Mouse (Mus musculus): ENCODE data around the gene Gm10295.
A peak's percentile ranks its signal among the peaks of the same experiment; 100 is the strongest.

Gene Gm10295

DNA sequence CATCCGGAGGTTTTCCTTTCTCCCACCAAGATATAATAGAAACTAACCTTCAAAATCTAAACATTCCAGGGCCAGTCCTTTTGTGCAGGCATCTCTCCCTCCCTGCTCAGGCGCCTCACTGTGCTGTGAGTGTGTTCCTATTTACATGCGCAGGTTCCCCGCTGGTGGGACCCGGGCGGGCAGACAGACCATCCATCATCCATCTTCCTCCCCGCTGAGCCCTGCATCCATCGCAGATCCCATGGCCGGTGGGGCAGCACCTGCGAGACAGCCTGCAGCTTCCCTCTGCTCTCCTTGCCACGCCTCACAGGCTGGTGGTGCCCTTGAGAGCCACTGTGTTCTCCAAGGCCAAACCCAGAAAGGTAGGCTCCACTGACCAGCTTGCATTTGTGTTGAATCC is at the start of gene Gm10295:
TSS of gene Gm10295 (minus strand) at position 122 of the 400 bp plus-strand sequence.
- no peak for DNase-seq

DNA sequence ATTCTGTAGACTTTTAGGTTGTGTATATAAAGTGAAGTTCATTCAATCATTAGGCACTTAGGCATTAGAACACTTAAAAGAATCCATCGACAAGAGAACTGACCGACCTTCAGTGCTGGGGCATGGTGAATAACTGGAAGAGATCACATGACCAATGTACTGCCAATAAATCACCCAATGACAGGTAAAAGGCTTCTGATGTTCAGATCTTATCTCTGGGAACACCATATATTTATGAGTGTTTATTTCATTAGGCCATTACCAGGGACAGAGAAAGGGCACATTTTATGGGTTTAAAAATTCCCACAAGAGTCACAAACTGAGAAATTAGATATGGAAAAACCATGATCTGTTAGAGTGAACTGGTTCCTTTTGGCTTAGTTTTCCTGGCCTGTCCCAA is 49.7 kb upstream of the Gm10295 start:
- DNase-seq, result no peak

DNA sequence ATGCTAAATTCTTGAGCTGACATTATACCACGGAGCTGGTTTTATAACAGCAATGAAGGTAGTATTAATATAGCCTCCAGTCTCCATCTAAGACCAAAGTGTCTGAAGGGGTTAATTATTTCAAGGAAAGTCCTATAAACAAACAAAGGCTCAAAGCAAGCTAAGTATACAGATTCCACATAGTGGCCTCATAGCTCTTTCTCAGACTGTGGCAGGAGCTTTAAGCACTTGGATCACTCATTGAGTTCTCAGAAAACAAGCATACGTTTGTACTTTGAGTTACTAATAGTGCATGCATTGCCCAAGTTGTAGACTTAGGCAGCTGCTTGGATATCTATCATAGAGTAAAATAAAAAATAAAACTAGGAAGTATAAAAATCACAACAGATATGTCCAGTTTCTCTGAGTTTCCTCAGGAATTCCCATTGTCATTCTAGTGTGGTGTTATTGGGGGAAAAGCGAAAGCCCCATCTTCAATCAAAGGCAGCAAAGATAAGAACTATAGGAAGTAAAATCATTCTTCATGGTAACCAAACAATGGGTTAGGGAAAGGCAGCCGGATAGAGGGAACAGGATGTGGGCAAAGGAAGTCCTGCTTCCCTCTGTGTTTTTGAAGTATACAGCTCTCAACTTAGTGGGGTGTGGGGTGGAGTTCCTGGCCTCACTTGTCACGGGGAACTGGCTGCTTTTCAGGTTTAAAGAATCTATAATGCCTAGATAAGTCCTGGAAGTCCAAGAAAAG is 48.8 kb upstream of the Gm10295 start:
- no peak for DNase-seq

DNA sequence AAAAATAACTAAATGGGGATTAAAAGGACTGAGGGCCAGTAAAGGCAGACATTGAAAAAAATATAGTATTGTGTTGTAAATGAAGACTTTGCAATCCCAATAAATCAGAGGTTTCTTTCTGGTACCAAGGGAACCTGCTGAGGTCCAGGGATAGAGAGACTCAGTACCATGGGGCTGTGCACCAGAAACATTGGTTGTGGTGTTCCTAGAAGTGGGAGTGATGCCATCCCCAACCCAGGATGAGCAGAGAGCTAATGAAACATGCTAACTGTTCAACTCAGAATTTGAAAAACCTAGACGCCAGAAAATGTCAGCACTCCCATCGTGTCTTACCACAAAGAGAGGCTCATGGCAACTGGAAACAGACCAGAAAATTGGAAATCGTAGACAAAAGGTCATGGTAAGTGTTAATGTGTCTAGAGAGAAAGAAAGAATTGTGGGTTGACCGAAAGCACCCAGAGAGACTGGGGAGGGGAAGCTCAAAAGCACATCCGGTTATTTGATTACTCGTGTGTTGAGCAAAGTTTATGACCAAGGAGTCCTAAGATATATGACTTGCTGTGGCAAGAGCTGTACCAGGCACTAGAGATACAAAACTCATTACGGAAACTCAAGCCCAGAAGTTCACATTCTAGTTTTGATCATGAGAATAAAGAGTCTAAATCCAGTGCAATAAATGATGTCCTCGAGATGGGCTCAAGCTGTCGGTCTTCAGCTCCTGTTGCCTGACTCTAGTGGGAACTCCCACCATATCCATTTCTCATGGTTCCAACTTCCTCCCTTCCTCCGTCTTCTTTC is 47.9 kb upstream of the Gm10295 start:
- no peak for DNase-seq

DNA sequence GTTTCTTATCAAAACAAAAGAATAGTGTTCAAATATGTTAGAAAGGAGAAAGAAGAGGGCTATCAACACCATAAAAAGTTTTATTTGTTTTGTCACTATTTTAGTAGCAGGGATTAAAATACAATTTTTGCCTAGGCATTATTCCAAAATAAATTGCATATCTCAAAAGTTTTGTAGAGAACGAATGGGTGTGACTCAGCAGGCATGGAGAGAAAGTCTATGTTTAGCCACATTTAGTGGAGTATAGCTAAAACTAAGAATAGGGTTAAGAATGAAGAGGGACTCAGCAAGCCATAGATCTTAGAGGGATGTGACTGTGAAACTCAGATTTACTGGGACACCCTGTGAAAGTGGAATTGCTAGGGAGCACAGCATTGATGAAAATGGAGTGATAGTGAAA is 47.1 kb upstream of the Gm10295 start:
- no peak for DNase-seq

DNA sequence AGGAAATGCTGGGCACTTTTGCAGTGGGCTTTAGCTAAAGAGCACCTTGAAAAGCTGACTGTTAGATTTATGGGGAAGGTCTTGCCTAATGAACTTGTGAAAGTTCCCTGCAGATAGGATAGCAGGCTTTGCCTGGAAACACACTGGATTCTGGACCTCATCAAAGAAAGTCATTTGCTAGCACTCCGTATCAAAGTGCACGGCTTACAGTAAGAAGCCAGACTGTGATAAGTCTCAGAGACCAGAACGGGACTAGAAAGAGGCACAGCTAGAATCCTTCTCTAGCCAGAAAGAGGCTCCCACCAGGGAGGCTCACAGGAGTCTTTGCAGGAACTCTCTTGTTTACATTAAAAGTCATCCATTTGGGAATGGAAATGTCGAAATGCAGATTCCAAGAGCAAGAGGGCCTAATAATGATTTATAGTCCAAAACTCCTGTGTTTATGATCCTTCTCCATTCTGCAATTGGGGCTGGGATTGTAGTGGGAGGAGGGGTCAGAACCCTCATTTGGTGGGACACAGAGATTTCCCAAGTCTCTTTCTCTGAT is 41.6 kb upstream of the Gm10295 start:
- DNase-seq, result no peak

DNA sequence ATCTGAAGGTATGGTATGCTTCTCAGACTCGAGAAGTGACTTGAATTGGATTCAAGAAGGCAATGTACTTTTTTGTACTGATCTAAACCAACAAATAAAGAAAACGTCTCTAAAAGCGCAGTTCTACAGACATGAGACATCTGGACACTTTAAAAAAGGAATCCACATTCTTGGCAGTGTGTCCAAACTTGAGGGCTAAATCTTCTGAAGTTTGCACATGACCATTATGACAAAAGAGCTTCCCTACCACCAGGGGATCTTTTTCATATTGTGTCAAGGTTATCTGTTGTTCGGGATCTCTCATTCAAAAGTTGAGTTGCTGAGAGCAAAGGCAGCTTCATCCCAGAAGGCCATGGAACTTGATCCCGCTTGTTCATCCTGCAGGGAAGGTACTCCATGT is 40.0 kb upstream of the Gm10295 start:
- DNase-seq, result no peak

DNA sequence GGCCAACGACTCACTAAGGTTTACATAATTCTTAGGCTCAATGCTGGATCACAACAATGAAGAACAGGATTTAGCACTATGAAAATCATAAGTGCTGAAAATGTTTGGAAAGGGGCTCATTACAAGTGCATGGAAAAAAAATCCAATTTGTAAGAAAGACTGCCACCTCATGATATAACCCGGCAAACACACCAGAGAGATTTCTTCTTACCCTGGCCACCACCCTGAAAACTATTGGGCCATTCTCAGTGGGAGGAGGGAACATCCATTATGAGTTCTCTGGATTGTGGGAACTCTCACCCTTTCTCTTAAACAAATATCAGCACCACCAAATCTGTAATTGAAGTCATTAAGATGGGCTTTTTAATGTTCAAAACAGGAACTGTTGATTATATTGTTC is 39.0 kb upstream of the Gm10295 start:
- DNase-seq, result no peak

DNA sequence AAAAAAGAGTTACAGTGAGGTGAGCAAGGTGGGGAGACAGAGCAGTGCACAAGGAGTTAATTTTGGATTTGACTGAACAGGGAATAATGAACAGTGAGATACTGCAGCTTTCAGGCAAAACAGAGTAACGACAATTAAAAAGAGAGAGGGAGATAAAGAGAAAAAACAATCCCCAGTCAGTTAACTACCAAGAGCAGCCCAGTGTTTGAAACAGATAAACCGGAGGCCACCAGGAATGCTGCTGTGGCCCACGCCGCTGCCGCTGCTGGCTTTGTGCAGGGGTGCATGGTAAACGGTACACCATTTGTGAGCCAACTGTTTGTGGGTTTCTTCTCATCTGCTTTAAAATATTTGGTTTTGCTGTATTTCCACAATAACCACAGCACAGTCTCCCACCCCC is 34.8 kb upstream of the Gm10295 start:
- no peak for DNase-seq

DNA sequence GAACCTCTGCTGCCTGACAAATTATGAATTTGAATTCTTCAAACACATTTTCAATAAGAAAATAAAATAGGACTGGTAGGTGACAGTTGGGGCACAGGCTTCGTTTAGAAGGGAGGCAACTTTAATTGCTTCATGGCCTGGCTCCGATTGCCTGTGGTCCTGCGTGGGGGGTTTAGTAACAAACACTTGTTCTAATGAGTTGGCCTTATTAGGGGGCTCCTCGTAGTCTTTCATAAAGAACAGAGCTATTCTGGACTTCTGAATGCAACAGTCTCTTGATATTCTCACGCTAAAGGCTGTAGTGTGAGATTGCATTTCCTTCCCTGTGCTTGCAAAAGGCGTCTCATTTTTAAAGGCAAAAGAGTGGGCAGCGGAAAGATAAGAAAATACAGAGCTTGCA is 33.6 kb upstream of the Gm10295 start:
- DNase-seq, result no peak

DNA sequence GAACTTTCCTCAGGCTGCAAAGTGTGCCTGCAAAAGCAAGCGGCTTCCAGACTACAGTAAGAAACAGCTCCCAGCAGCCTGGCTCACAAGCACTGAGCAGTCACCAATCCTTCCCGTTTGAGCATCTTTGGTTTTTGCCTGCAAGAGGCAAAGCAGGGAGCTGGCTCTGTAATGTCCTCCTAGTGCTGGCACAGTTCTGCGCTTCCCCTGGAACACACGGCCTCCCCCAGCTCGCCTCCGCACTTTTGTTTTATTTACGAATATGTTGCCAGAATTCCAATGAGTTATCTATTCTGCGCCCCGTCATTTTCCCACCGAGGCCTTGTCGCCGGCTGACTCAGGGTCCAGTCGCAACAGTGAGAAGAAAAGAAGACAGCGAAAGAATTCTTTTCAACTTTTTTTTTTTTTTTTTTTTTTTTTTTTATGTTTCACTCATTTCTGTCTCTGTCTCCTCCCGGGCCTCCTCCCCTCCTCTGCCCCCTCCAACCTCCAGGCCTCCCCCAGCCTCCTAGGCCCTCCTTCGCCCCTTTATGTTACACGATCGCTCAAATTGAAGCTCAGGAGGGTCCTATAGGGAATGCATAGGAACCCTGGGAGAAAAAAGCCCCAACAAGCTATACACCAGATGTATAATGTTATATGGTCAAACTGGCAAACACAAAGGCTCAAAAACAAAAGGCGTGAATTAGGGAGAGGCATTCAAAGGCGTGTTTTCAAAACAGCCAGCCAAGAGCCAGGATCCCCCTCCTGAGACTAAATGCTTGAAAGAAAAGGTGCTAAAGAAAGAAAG is 32.3 kb upstream of the Gm10295 start:
- peak in 1 of 2 experiments; percentile 1 for DNase-seq

DNA sequence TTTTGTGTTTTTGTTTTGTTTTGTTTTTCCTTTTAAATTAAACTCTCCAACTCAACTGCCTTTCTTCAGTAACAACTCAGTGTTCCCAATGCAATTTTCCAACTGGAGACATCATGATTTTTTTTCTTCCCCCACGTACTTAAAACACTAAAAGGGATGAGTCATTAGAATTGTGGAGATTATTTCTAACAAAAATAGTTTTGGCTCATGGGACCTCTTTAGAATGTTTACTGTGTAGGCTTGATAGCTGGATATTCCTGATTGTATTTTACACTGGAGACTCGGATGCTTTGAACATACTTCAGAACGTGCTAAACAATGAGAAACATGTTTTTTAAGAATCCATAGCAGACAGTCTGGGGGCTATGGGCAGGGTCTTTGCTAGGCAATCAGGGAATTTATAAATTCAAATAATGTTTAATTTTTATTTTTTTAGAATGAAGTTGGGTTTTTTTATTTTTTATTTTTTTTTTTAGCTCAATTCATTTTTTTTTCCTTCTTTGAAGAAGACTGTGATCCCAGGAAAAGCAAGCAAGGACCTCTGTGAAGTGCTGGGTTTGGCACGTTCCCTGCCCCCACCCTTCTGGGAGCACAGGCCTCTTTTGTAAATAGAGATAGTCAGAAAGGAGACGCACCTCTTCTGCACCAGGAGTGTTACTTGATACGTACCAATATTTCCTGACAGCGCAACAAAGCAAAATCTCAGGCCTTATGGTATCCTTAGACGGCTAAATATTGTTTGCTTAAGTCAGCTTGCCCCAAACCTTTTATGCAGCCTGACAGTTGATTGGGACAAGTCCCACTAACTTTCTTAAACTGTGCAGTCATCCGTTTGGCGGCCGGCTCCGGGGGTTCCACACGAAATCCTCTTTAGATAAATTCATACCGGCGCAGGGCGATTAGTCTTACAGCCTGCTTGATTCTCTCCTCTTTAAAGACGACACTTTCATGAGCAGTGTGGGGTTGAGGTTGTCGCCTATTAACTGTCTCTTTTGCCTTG is 28.8 kb upstream of the Gm10295 start:
- no peak for DNase-seq

DNA sequence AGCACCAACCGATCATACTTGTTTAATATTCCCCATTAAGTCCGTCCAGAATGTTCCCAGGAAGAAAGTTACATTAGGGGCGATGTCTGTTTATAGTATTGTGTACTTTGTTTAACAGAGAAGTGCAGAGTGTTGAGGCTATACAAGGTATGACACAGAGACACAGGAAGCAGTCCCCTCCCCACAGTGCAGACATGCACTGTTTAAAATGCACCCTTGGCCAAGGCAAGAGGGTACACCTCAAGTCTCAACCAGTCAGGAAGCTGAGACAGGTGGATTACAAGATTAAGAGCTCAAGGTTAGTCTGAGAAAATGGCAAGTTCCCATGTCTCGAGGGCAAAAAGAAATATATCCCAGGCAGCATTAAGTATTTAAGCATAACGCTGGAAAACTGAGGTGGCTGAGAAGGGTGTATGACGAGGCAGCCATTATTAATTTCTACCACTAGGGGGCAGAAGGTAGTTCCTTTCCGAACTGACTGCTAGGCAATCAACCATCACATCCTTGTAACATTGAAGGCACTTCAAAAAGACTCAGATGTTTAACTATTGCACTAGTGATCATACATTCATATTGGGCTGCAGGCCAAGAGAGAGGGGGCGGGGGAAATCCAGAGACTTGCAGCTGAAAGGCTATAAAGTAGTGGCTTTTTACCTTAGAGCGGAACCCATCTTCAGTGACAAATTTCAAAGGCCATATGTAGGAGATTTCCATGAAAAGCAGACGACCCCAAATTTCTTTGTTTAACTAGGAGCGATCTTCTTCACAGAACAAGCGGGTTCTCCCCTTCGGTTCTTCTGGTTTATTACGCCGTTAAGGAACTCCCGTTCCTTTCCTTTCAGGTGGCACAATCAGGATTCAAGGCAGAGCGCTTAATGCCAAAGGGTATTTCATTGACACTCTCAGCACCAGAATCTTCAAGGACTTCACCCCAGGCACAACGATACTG is 27.8 kb upstream of the Gm10295 start:
- peak; percentile 16 to 30 for DNase-seq

DNA sequence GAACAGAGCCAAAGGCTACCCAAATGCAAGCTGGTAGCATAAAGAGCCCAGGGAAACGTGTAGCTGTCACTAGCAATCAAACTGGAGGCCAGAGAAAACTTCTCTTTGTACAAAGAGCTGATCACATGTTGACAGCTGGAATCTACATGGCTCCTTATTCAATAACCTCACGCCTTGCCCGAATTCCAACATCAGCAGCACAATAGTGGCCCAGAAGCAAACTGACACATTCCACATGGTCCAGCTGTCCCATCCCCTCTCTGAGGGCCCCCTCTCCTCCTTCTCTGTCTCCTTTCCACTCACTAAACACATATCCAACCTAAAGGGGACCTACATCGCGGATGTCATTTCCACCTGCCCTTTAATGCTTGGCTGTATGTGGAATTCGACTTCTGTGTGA is 26.7 kb upstream of the Gm10295 start:
- no peak for DNase-seq

DNA sequence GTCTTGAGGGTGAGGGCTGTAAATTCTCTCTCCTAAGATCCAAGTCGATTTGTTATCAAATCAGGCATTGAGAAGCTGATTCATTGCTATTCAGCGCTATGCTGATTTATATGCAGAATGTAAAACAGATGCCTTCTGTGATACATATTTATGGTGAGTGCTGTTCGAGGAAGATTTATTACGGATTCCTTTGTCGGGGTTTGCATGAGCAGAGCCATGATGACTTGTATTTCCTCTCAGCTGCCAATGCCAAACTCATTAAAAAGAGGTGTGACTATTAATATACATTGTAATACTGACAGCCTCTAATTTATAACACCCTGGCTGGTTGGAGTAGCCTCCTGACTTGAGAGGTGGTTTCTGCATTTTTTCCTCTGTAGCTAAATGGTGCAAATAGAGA is 22.8 kb upstream of the Gm10295 start:
- DNase-seq, result no peak

DNA sequence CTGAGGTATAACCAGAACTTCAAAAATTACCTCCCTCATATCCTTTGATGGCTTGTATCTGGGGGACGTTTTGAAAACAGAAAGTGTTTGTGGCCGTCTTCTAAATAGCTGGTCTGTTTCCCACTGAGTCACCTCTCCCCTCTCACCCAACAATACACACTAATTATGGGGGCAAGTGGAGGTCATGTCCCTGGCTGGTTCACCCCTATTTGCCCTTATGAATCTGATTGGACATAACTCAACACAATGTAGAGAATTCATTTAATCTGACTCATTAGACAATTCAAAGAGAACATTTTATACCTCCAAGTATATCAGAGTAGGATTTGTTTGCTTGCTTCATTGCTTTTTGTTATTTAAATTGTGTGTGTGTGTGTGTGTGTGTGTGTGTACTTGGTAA is 20.6 kb upstream of the Gm10295 start:
- no peak for DNase-seq

DNA sequence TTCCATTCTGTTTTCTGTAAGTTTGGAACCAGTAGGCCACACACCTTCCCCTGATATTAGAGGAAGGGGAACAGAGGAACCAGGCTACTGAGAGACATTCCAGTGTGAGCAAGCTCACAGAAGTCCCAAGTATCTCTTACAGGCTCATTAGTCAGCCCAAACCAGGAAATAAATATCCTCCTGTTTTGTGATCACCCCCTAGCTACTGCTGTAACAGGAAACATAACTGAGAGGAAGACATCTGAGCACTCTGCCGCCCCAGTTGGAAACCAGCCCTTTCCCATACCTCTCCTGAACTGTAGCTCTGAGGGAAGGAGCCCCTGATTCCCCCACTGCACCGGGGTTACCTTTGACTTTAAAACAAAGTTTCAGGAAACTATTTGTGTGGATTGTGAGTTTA is 19.5 kb upstream of the Gm10295 start:
- DNase-seq, result no peak

DNA sequence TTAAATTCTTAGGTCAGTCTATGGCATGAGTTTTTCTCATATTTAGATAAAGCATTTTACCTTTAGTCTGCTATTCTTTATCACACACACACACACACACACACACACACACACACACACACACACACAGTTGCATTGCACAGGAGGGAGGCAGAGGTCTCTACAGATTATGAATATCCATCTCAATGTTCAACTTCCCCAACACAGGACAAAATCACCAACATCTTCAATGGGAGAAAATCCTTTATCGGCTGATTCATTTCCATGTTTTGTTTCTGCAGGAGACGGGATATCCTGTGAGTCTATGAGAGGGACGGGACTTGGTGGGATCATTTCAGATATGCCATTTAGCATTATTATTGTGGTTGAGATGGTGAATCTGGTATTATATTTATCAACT is 18.8 kb upstream of the Gm10295 start:
- DNase-seq, result no peak

DNA sequence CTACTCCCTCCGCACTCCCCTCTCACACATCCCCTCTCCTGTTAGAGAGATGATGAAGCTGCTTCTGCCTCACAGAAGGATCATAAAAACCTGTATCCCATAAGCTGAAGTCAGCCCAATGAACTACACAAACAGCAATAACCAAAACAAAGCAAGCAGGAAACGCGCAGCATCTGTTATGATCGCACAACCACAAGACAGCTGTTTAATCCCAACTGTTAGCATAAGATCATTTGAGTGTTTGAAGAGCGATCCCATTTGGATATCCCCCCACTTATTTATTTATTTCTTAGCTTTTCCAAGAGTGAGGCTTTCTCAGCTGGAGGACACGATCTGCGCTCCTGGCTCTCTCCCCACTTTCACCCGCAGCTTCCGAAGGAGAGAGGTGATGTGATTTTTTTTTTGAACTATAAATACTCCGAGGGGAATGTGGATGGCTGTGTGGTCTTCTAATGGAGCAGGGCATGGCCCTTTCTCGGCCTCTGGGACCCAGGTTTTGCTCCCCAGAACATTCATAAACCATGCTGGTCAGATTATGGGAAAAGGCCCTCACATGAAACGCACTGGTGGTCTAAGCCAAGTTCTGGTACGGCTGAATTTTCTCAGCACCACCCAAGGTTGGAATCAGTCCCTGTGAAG is 17.4 kb upstream of the Gm10295 start:
- DNase-seq, result no peak

DNA sequence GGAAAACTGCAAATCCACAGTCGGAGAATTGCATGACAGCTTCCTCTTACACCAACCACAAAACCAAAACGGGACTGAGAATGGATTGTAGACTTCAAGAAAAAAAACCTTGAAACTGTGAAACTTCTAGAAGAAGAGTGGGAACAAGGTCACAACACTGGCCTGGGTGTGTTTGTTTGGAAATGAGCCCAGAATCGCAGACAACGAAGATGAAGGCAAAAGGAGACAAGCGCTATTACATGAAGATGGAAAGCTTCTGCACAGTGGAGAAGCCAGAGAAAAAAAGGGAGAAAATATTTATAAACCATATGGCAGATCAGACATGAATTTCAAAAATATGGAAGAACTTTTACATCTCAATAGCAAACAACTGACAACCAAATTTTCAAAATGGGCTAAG is 4.3 kb upstream of the Gm10295 start:
- DNase-seq, result no peak
